Mouse (Mus musculus): ENCODE data around the gene Fam25c. TPM values are rescaled to one million over a fixed set of nuclear protein-coding genes. Genes with fewer than 3 reads are reported as not detected.

Fam25c gene
- polyA plus RNA-seq, 1 experiment: 5.7 TPM

DNA sequence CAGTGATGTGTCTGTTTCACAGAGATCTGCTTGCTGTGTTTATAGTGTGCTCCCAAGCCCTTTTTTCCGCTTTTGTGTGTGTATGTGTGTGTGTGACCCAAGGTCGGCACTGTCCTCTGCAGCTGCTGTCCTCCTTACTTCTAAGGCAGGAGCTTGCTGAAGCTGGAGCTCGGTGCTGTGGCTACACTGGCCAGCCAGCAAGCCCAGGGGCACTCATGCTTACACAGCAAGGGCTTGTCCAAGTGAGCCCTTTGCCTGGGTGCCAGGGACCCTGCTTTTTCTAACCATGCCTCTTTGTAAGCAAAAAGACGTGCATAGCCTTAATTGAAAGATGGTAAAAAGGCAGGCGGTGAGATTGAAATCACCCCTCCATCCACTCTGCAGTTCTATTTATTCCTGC is 22.8 kb downstream of the Fam25c start:
- Histone ChIP-seq H3K4me1 (ENCODE audit: control insufficient read depth, insufficient read depth, low read length) (no peaks in the 10 kb centered on the region), H3K27me3 (ENCODE audit: control insufficient read depth, insufficient read depth, low read length, poor library complexity, severe bottlenecking) (no peaks in the 10 kb centered on the region), H3K27ac (ENCODE audit: insufficient read depth, low read length) (no peak overlapping the region), H3K4me3 (ENCODE audit: low read depth, low read length) (no peak overlapping the region), H3K9me3 (replicated peaks; ENCODE audit: control insufficient read depth, insufficient read depth, low read length, poor library complexity, severe bottlenecking) (no peaks in the 10 kb centered on the region), H3K36me3 (ENCODE audit: control insufficient read depth, insufficient read depth, low read length, poor library complexity, severe bottlenecking) (peaks cover 84% of the 10 kb centered on the region), H3K9ac (ENCODE audit: low read depth, poor library complexity, severe bottlenecking) (no peak overlapping the region)
- TF ChIP-seq POLR2A (IDR thresholded peaks at IDR 0.05; ENCODE audit: insufficient read depth, low read length) (no peak), EP300 (IDR thresholded peaks at IDR 0.05; ENCODE audit: insufficient read depth, low read depth, low read length) (no peak), CTCF (IDR thresholded peaks at IDR 0.05; ENCODE audit: low read depth, low read length) (no peak)

DNA sequence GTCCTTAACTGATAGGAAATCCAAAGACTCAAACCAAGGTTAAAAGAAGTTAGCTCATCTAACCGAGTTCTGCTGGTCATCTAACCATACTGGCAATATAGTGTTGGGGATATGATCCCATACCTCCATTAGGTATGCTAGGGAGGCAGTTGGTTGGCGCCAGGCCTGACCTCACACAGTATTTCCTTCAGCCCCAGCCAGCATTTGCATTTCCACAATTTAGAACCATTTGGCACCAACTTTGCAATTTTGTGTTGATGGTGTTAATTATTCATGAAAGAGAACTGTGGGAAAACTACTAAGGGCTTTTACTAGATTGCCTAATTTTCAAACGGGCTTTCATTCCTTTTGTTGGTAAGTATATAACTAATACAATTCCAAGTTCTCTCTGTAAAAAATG is 23.3 kb downstream of the Fam25c start:
- no peaks in the 10 kb centered on the region for H3K27me3 ChIP-seq (ENCODE audit: control insufficient read depth, insufficient read depth, low read length, poor library complexity, severe bottlenecking)
- peaks cover 84% of the 10 kb centered on the region for H3K36me3 ChIP-seq (ENCODE audit: control insufficient read depth, insufficient read depth, low read length, poor library complexity, severe bottlenecking)
- TF ChIP-seq CTCF (IDR thresholded peaks at IDR 0.05; ENCODE audit: low read depth, low read length) (no peak), EP300 (IDR thresholded peaks at IDR 0.05; ENCODE audit: insufficient read depth, low read depth, low read length) (no peak), POLR2A (IDR thresholded peaks at IDR 0.05; ENCODE audit: insufficient read depth, low read length) (no peak)
- no peaks in the 10 kb centered on the region for H3K4me1 ChIP-seq (ENCODE audit: control insufficient read depth, insufficient read depth, low read length)
- H3K9me3 ChIP-seq (replicated peaks; ENCODE audit: control insufficient read depth, insufficient read depth, low read length, poor library complexity, severe bottlenecking): no peaks in the 10 kb centered on the region
- no peak overlapping the region for H3K27ac ChIP-seq (ENCODE audit: insufficient read depth, low read length)
- no peak overlapping the region for H3K4me3 ChIP-seq (ENCODE audit: low read depth, low read length)
- H3K9ac ChIP-seq (ENCODE audit: low read depth, poor library complexity, severe bottlenecking): no peak overlapping the region

DNA sequence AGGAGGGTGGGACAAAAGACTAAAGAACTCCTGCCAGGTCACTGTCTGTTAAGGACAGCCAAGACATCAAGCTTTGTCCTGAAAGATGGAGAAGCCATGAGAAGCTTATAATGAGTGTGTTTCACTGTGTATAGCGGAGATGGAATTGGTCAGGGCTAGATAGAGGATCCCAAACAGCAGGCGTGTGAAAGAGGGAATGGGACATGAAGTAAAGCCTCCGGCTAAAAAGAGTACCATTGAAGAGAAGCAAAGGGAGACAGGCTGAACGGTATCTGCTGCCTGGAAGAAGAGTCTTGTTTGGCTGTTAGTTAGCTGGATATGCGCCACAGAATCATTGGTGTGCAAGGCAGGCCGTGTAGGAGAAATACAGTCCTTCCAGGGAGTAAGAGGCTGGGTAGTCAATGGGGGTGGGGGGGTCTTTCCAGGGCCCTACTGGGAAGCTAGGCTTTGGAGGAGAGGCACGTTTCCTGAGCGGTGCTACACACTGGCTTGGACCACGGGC is 24.5 kb downstream of the Fam25c start:
- H3K9ac ChIP-seq (ENCODE audit: low read depth, poor library complexity, severe bottlenecking): no peak overlapping the region
- H3K4me3 ChIP-seq (ENCODE audit: low read depth, low read length): no peak overlapping the region
- no peaks in the 10 kb centered on the region for H3K27me3 ChIP-seq (ENCODE audit: control insufficient read depth, insufficient read depth, low read length, poor library complexity, severe bottlenecking)
- H3K9me3 ChIP-seq (replicated peaks; ENCODE audit: control insufficient read depth, insufficient read depth, low read length, poor library complexity, severe bottlenecking): no peaks in the 10 kb centered on the region
- H3K27ac ChIP-seq (ENCODE audit: insufficient read depth, low read length): peak overlapping the region; percentile 44; the same call in 1 of the 2 replicates
- no peak for TF ChIP-seq POLR2A (IDR thresholded peaks at IDR 0.05; ENCODE audit: insufficient read depth, low read length)
- no peak for TF ChIP-seq EP300 (IDR thresholded peaks at IDR 0.05; ENCODE audit: insufficient read depth, low read depth, low read length)
- no peak for TF ChIP-seq CTCF (IDR thresholded peaks at IDR 0.05; ENCODE audit: low read depth, low read length)
- H3K4me1 ChIP-seq (ENCODE audit: control insufficient read depth, insufficient read depth, low read length): no peaks in the 10 kb centered on the region
- peaks cover 83% of the 10 kb centered on the region for H3K36me3 ChIP-seq (ENCODE audit: control insufficient read depth, insufficient read depth, low read length, poor library complexity, severe bottlenecking)

DNA sequence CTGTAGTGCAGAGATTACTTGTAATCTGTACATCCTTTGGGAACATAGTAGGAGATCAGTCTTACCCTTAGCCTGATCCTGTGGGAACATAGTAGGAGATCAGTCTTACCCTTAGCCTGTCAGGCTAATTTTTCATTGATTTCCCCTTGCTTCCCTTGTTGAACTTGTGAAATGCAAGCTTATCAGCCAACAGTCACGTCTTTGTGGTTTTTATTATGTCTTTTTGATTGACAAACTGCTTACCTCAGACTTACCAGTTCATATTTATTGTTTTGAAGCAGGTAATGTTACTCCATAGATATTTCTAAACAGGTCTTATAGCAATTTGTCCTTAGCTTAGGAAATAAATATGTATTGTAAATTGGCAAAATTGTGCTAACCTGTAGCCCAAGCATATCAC is 27.6 kb downstream of the Fam25c start:
- peaks cover 73% of the 10 kb centered on the region for H3K36me3 ChIP-seq (ENCODE audit: control insufficient read depth, insufficient read depth, low read length, poor library complexity, severe bottlenecking)
- H3K4me1 ChIP-seq (ENCODE audit: control insufficient read depth, insufficient read depth, low read length): no peaks in the 10 kb centered on the region
- H3K9ac ChIP-seq (ENCODE audit: low read depth, poor library complexity, severe bottlenecking): no peak overlapping the region
- H3K27me3 ChIP-seq (ENCODE audit: control insufficient read depth, insufficient read depth, low read length, poor library complexity, severe bottlenecking): no peaks in the 10 kb centered on the region
- H3K4me3 ChIP-seq (ENCODE audit: low read depth, low read length): no peak overlapping the region
- H3K27ac ChIP-seq (ENCODE audit: insufficient read depth, low read length): no peak overlapping the region
- no peak for TF ChIP-seq EP300 (IDR thresholded peaks at IDR 0.05; ENCODE audit: insufficient read depth, low read depth, low read length)
- H3K9me3 ChIP-seq (replicated peaks; ENCODE audit: control insufficient read depth, insufficient read depth, low read length, poor library complexity, severe bottlenecking): no peaks in the 10 kb centered on the region

DNA sequence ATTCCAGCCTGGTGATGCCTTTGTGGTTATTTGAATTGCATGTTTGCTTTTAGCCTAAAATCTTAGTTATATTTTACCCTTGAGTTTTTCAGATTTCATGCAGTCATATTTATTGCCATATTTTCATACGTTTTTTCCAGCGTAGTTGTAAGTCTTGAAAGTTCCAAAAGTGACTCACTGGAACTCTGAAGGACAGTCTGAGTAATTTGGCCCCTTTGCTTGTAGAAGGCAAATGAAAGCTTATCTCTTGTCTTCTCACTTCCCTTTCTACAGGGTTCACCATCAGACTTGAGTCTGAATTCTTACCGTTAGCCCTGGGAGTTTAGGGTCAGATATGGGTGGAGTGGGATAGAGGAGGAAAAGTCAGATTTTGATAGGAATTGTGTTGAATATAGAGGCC is 28.6 kb downstream of the Fam25c start:
- H3K9ac ChIP-seq (ENCODE audit: low read depth, poor library complexity, severe bottlenecking): no peak overlapping the region
- no peaks in the 10 kb centered on the region for H3K4me1 ChIP-seq (ENCODE audit: control insufficient read depth, insufficient read depth, low read length)
- no peaks in the 10 kb centered on the region; the same call in 1 of the 2 replicates for H3K9me3 ChIP-seq (replicated peaks; ENCODE audit: control insufficient read depth, insufficient read depth, low read length, poor library complexity, severe bottlenecking)
- TF ChIP-seq CTCF (IDR thresholded peaks at IDR 0.05; ENCODE audit: low read depth, low read length): no peak
- no peak for TF ChIP-seq EP300 (IDR thresholded peaks at IDR 0.05; ENCODE audit: insufficient read depth, low read depth, low read length)
- TF ChIP-seq POLR2A (IDR thresholded peaks at IDR 0.05; ENCODE audit: insufficient read depth, low read length): no peak
- H3K27ac ChIP-seq (ENCODE audit: insufficient read depth, low read length): no peak overlapping the region
- peaks cover 68% of the 10 kb centered on the region for H3K36me3 ChIP-seq (ENCODE audit: control insufficient read depth, insufficient read depth, low read length, poor library complexity, severe bottlenecking)
- no peaks in the 10 kb centered on the region for H3K27me3 ChIP-seq (ENCODE audit: control insufficient read depth, insufficient read depth, low read length, poor library complexity, severe bottlenecking)
- no peak overlapping the region for H3K4me3 ChIP-seq (ENCODE audit: low read depth, low read length)

DNA sequence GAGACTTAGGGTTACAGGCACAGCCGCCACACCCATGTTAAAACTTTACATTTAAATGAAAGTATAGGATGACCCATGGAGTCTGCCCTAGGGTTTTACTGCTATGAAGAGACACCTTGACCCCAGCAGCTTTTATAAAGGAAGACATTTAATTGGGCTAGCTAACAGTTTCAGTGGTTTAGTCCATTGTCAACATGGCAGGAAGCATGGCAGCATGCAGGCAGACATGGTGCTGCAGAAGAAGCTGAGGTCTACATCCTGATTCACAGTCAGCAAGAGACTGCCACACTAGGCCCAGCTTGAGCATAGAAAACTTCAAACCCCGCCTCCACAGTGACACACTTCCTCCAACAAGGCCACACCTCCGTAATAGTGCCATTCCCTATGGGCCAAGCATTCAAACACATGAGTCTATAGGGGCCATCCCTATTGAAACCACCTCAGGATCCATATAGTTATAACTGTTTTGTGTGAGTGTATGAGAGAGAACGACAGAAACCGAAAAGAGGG is 31.6 kb downstream of the Fam25c start:
- Histone ChIP-seq H3K9ac (ENCODE audit: low read depth, poor library complexity, severe bottlenecking) (no peak overlapping the region), H3K27me3 (ENCODE audit: control insufficient read depth, insufficient read depth, low read length, poor library complexity, severe bottlenecking) (no peaks in the 10 kb centered on the region), H3K4me1 (ENCODE audit: control insufficient read depth, insufficient read depth, low read length) (no peaks in the 10 kb centered on the region), H3K4me3 (ENCODE audit: low read depth, low read length) (no peak overlapping the region), H3K9me3 (replicated peaks; ENCODE audit: control insufficient read depth, insufficient read depth, low read length, poor library complexity, severe bottlenecking) (peaks cover 16% of the 10 kb centered on the region), H3K27ac (ENCODE audit: insufficient read depth, low read length) (peak overlapping the region; percentile 18), H3K36me3 (ENCODE audit: control insufficient read depth, insufficient read depth, low read length, poor library complexity, severe bottlenecking) (peaks cover 68% of the 10 kb centered on the region)
- no peak for TF ChIP-seq CTCF (IDR thresholded peaks at IDR 0.05; ENCODE audit: low read depth, low read length)
- no peak for TF ChIP-seq POLR2A (IDR thresholded peaks at IDR 0.05; ENCODE audit: insufficient read depth, low read length)
- TF ChIP-seq EP300 (IDR thresholded peaks at IDR 0.05; ENCODE audit: insufficient read depth, low read depth, low read length): no peak

Measured in ES-Bruce4 (cell line).